In the genomic region with DNA sequence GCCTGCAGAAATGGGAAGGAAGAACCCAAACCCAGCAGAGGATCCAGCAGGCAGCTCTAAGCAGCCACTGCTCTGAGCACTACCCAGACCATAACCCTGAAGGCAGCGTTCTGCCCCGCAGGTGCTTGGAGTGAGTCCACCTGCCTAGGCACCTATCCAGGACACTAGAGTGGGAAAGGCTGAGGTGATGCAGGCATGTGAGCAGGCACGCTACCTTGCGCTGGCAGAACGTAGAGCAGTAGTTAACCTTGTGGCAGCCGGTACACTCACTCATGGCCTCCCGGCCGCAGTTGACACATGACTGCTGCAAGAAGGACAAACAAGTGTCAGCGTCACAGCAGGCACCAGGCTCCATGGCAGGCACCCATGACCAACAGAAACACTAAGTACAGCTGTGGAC, we compare ENCODE assay signal across 27 mouse cellular contexts. TPM values are rescaled to one million over a fixed set of nuclear protein-coding genes. Genes with fewer than 3 reads are reported as not detected.
DNase-seq lines count a peak whose midpoint lies in the region; ATAC-seq and TF ChIP-seq lines count a peak whose summit lies in the region.
"Had no signal": no experiment of that assay in that cellular context is flagged by ENCODE, and none has a peak within 500 bp of the region (broad histone marks: within the 10 kb centered on the region; RNA-seq: fewer than 3 reads in every experiment).

No protein-coding gene starts in this region.

- no peak overlapping the region for H3K4me2 ChIP-seq in kidney, embryonic 15.5 days
- no peak overlapping the region for H3K4me2 ChIP-seq in forebrain, embryonic 16.5 days (ENCODE audit: low read length)
- H3K4me2 ChIP-seq: hindbrain, embryonic 12.5 days; limb, embryonic 13.5 days; liver, embryonic 13.5 days; lung, embryonic 14.5 days; neural tube, embryonic 12.5 days had no signal

- no peak overlapping the region for H3K9ac ChIP-seq in kidney, embryonic 15.5 days
- no peak overlapping the region for H3K9ac ChIP-seq in forebrain, embryonic 16.5 days (replicated peaks; ENCODE audit: low read depth, low read length)
- H3K9ac ChIP-seq: forebrain, postnatal 0 days; hindbrain, embryonic 12.5 days; limb, embryonic 13.5 days; liver, embryonic 13.5 days; lung, embryonic 14.5 days; neural tube, embryonic 12.5 days had no signal

- H3K36me3 ChIP-seq in kidney, adult 2 months (ENCODE audit: control insufficient read depth, insufficient read depth, low read length) = no peaks in the 10 kb centered on the region
- peaks cover 91% of the 10 kb centered on the region for H3K36me3 ChIP-seq in kidney, embryonic 15.5 days
- H3K36me3 ChIP-seq in forebrain, embryonic 16.5 days (ENCODE audit: control insufficient read depth, insufficient read depth) = peaks cover 44% of the 10 kb centered on the region

- peaks cover 3% of the 10 kb centered on the region; the same call in 1 of the 2 replicates for H3K4me1 ChIP-seq in kidney, adult 2 months (ENCODE audit: control insufficient read depth, insufficient read depth, low read length)
- H3K4me1 ChIP-seq in kidney, embryonic 15.5 days = no peaks in the 10 kb centered on the region
- no peaks in the 10 kb centered on the region for H3K4me1 ChIP-seq in forebrain, embryonic 16.5 days (replicated peaks; ENCODE audit: control insufficient read depth, insufficient read depth, low read length)
- H3K4me1 ChIP-seq: embryonic facial prominence, embryonic 10.5 days; hindbrain, embryonic 12.5 days; limb, embryonic 13.5 days; neural tube, embryonic 12.5 days had no signal

- H3K27ac ChIP-seq in kidney, adult 2 months (ENCODE audit: insufficient read depth, low read depth, low read length) = no peak overlapping the region
- no peak overlapping the region for H3K27ac ChIP-seq in kidney, embryonic 15.5 days
- no peak overlapping the region for H3K27ac ChIP-seq in forebrain, embryonic 16.5 days (ENCODE audit: low read length)
- H3K27ac ChIP-seq: embryonic facial prominence, embryonic 10.5 days; hindbrain, embryonic 12.5 days; layer of hippocampus, adult 2 months; limb, embryonic 13.5 days; liver, embryonic 13.5 days; neural tube, embryonic 12.5 days had no signal

- no peak for TF ChIP-seq CTCF in kidney, adult 2 months (conservative IDR thresholded peaks at IDR 0.05; ENCODE audit: insufficient read depth, insufficient read length, low read depth, low read length)

- no peaks in the 10 kb centered on the region for H3K27me3 ChIP-seq in kidney, adult 2 months (replicated peaks; ENCODE audit: control insufficient read depth, insufficient read depth, low read length)
- no peaks in the 10 kb centered on the region for H3K27me3 ChIP-seq in kidney, embryonic 15.5 days
- no peaks in the 10 kb centered on the region for H3K27me3 ChIP-seq in forebrain, embryonic 16.5 days (replicated peaks; ENCODE audit: control insufficient read depth, insufficient read depth, low read length)
- H3K27me3 ChIP-seq: neural tube, embryonic 12.5 days had no signal

- no peak overlapping the region for H3K4me3 ChIP-seq in kidney, adult 2 months (ENCODE audit: insufficient read depth, low read depth, low read length)
- H3K4me3 ChIP-seq in kidney, embryonic 15.5 days (replicated peaks) = no peak overlapping the region
- H3K4me3 ChIP-seq in forebrain, embryonic 16.5 days (replicated peaks; ENCODE audit: low read length) = no peak overlapping the region
- H3K4me3 ChIP-seq: embryonic facial prominence, embryonic 10.5 days; hindbrain, embryonic 12.5 days; layer of hippocampus, adult 2 months; limb, embryonic 13.5 days; liver, embryonic 13.5 days; neural tube, embryonic 12.5 days had no signal

- no peak for TF ChIP-seq POLR2A in kidney, adult 2 months (IDR thresholded peaks at IDR 0.05; ENCODE audit: low read depth, low read length)

- H3K9me3 ChIP-seq in kidney, embryonic 15.5 days (replicated peaks) = no peaks in the 10 kb centered on the region
- H3K9me3 ChIP-seq in forebrain, embryonic 16.5 days (ENCODE audit: control insufficient read depth, low read length) = no peaks in the 10 kb centered on the region
- H3K9me3 ChIP-seq: embryonic facial prominence, embryonic 10.5 days; hindbrain, embryonic 12.5 days; limb, embryonic 13.5 days; liver, embryonic 13.5 days; neural tube, embryonic 12.5 days had no signal

- peak; percentile 61 for DNase-seq in adrenal gland, postnatal 14 days
- no peak for DNase-seq in adrenal gland, postnatal 4 days (ENCODE audit: low spot score in 2 of 2)
- peak; percentile 73 for DNase-seq in kidney, adult 2 months
- peak; percentile 41 for DNase-seq in brain, adult 2 months (ENCODE audit: low read depth, low spot score)
- peak; percentile 78 for DNase-seq in cerebellum, adult 9-11 months
- no peak for DNase-seq in layer of hippocampus, postnatal 10 days (ENCODE audit: low spot score in 2 of 2)
- DNase-seq: forebrain, postnatal 0 days; gastrocnemius, postnatal 25 days; heart, adult 18-20 months; kidney, postnatal 10 days; liver, embryonic 13.5 days; lung, embryonic 14.5 days; midbrain, embryonic 14.5 days; right cerebral cortex, postnatal 14 days had no signal

- no peak for ATAC-seq in kidney, embryonic 15.5 days (replicated peaks; ENCODE audit: low FRiP score)
- ATAC-seq in forebrain, embryonic 16.5 days = no peak
- ATAC-seq: CD4-positive, CD25-positive, alpha-beta regulatory T cell, adult 4 months; forebrain, postnatal 0 days had no signal

- 73% methylated on average over 9 of the region's 9 CpGs for WGBS in kidney, adult 2 months
- 97% methylated on average over 9 of the region's 9 CpGs for WGBS in kidney, embryonic 15.5 days
- WGBS in forebrain, embryonic 16.5 days = 98% methylated on average over 9 of the region's 9 CpGs

RNA-seq across cellular contexts. Expression of gene Drd4, which starts 9.6 kb away (rescaled TPM):
- 1.1 and 2.3 TPM in 2 replicates for total RNA-seq in adrenal gland, postnatal 14 days (2021)
- total RNA-seq in adrenal gland, postnatal 4 days (2021) = under 1 TPM; 0.34 to 0.36 TPM
- 0.03 TPM in 1 of 2 replicates, not detected in the other for polyA plus RNA-seq in kidney, adult 2 months (2012; rRNA removed)
- 1.4 and 1.8 TPM in 2 replicates for polyA plus RNA-seq in kidney, embryonic 15.5 days (2015; fragmentation: Nextera tagmentation; extraction: Ambion mirVana)
- under 1 TPM; 0.45 to 0.55 TPM for total RNA-seq in layer of hippocampus, postnatal 10 days (2021)
- polyA plus RNA-seq in forebrain, embryonic 16.5 days (2015; fragmentation: Nextera tagmentation; extraction: Ambion mirVana) = 0.47 and 0.52 TPM in 2 replicates
- total RNA-seq: heart, adult 18-20 months; heart, postnatal 25 days; megakaryocyte-erythroid progenitor cell, adult 5-6 weeks had no signal
- polyA plus RNA-seq: CD4-positive, CD25-positive, alpha-beta regulatory T cell, adult 4 months; heart, embryonic 14.5 days; liver, embryonic 13.5 days had no signal

RNA-seq across cellular contexts. Expression of gene Sct, which starts 22.5 kb away (rescaled TPM):
- 2.3 and 3.2 TPM in 2 replicates for total RNA-seq in adrenal gland, postnatal 14 days (2021)
- 10 to 100 TPM in 1 of 2 experiments, 1 to 10 TPM in 1; 9.0 to 12.9 TPM for total RNA-seq in adrenal gland, postnatal 4 days (2021)
- polyA plus RNA-seq in kidney, adult 2 months (2012; rRNA removed) = 2.0 and 2.7 TPM in 2 replicates
- polyA plus RNA-seq in kidney, embryonic 15.5 days (2015; fragmentation: Nextera tagmentation; extraction: Ambion mirVana) = 41.1 and 43.5 TPM in 2 replicates
- total RNA-seq in layer of hippocampus, postnatal 10 days (2021) = under 1 TPM in 1 of 2 experiments, not detected in 1; 0.76 TPM
- 0.55 and 2.0 TPM in 2 replicates for polyA plus RNA-seq in forebrain, embryonic 16.5 days (2015; fragmentation: Nextera tagmentation; extraction: Ambion mirVana)
- total RNA-seq: forebrain, postnatal 0 days; heart, adult 18-20 months; heart, postnatal 25 days; layer of hippocampus, adult 2 months; left cerebral cortex, postnatal 14 days; megakaryocyte-erythroid progenitor cell, adult 5-6 weeks had no signal
- polyA plus RNA-seq: CD4-positive, CD25-positive, alpha-beta regulatory T cell, adult 4 months had no signal

RNA-seq across cellular contexts. Expression of gene Cdhr5, which starts 24.8 kb away (rescaled TPM):
- 8.0 and 10.6 TPM in 2 replicates for total RNA-seq in adrenal gland, postnatal 14 days (2021)
- total RNA-seq in adrenal gland, postnatal 4 days (2021) = 10 to 100 TPM in 1 of 2 experiments, 1 to 10 TPM in 1; 9.4 to 15.5 TPM
- 129 and 145 TPM in 2 replicates for polyA plus RNA-seq in kidney, adult 2 months (2012; rRNA removed)
- 8.2 and 8.6 TPM in 2 replicates for polyA plus RNA-seq in kidney, embryonic 15.5 days (2015; fragmentation: Nextera tagmentation; extraction: Ambion mirVana)
- total RNA-seq in layer of hippocampus, postnatal 10 days (2021) = not detected
- polyA plus RNA-seq in forebrain, embryonic 16.5 days (2015; fragmentation: Nextera tagmentation; extraction: Ambion mirVana) = not detected in 2 replicates
- total RNA-seq: forebrain, postnatal 0 days; heart, adult 18-20 months; heart, postnatal 25 days; layer of hippocampus, adult 2 months; left cerebral cortex, postnatal 14 days; megakaryocyte-erythroid progenitor cell, adult 5-6 weeks had no signal
- polyA plus RNA-seq: CD4-positive, CD25-positive, alpha-beta regulatory T cell, adult 4 months; cortical plate, adult 2 months; forebrain, postnatal 0 days; heart, embryonic 14.5 days; hindbrain, embryonic 12.5 days; limb, embryonic 13.5 days; lung, embryonic 14.5 days; midbrain, embryonic 14.5 days; neural tube, embryonic 12.5 days had no signal

RNA-seq across cellular contexts. Expression of gene Deaf1, which starts 26.1 kb away (rescaled TPM):
- total RNA-seq in adrenal gland, postnatal 14 days (2021) = 32.5 and 41.2 TPM in 2 replicates
- 10 to 100 TPM; 74.1 to 78.8 TPM for total RNA-seq in adrenal gland, postnatal 4 days (2021)
- 25.4 and 26.8 TPM in 2 replicates for polyA plus RNA-seq in kidney, adult 2 months (2012; rRNA removed)
- 68.2 and 81.1 TPM in 2 replicates for polyA plus RNA-seq in kidney, embryonic 15.5 days (2015; fragmentation: Nextera tagmentation; extraction: Ambion mirVana)
- total RNA-seq in layer of hippocampus, postnatal 10 days (2021) = 100 to 1,000 TPM; 220 to 227 TPM
- polyA plus RNA-seq in forebrain, embryonic 16.5 days (2015; fragmentation: Nextera tagmentation; extraction: Ambion mirVana) = 144 and 164 TPM in 2 replicates

RNA-seq across cellular contexts. Expression of gene Tmem80, which starts 26.2 kb away (rescaled TPM):
- total RNA-seq in adrenal gland, postnatal 14 days (2021) = 22.9 and 25.6 TPM in 2 replicates
- total RNA-seq in adrenal gland, postnatal 4 days (2021) = 10 to 100 TPM; 34.8 to 36.6 TPM
- polyA plus RNA-seq in kidney, adult 2 months (2012; rRNA removed) = 53.7 and 61.4 TPM in 2 replicates
- 52.8 and 54.4 TPM in 2 replicates for polyA plus RNA-seq in kidney, embryonic 15.5 days (2015; fragmentation: Nextera tagmentation; extraction: Ambion mirVana)
- 10 to 100 TPM; 25.7 to 29.8 TPM for total RNA-seq in layer of hippocampus, postnatal 10 days (2021)
- polyA plus RNA-seq in forebrain, embryonic 16.5 days (2015; fragmentation: Nextera tagmentation; extraction: Ambion mirVana) = 53.6 and 62.2 TPM in 2 replicates

Comparison
In these comparisons a context has a peak if more than half of its experiments do, and no peak if none do; other contexts are left out.
1. DNase-seq: peak in adrenal gland, postnatal 14 days (single experiment), kidney, adult 2 months (single experiment), brain, adult 2 months (single experiment) and cerebellum, adult 9-11 months (single experiment); none in adrenal gland, postnatal 4 days (0 of 2) and layer of hippocampus, postnatal 10 days (0 of 2).